Mouse (Mus musculus) ES-E14 (cell line): ENCODE measurements at regions not wholly inside any gene's neighbourhood (a gene's known extent, or its start where the extent isn't known, plus 50 kb on each side); places are given as distances from the start of the nearest gene placed in this dataset.

Source experiments
- CHD2 ChIP-seq: IDR thresholded peaks from 2 replicates; pipeline ENCODE4 v1.6.1; 2014; ENCODE audit warnings: mild to moderate bottlenecking, low read depth, low read length, inconsistent platforms
- MAFK ChIP-seq: IDR thresholded peaks from 2 replicates; pipeline ENCODE4 v1.6.1; 2014; ENCODE audit warnings: mild to moderate bottlenecking, low read depth, low read length, inconsistent platforms; ENCODE audit not compliant: insufficient read depth

GRCm38 (mm10) chr8:10719411-10719810 is 288.8 kb downstream of the Irs2 start:
- TF ChIP-seq CHD2, result no peak
- no peak for TF ChIP-seq MAFK
